Mouse (Mus musculus) right cerebral cortex, postnatal 10 days (tissue): ENCODE results near the gene Tmem198.

Experiments used
- DNase-seq, 2 experiments: peaks; one replicate each; pipeline ENCODE4 v3.0.0; 2021; ENCODE audit warnings: low spot score in 2 of 2

Tmem198 gene

GRCm38 (mm10) chr1:75487405-75488161 lies 8.3 kb downstream of the Tmem198 start:
- peak; percentile 83 to 84 for DNase-seq

GRCm38 (mm10) chr1:75490785-75491551 lies 11.6 kb downstream of the Tmem198 start:
- no peak for DNase-seq

GRCm38 (mm10) chr1:75492579-75493170 lies 13.3 kb downstream of the Tmem198 start:
- no peak for DNase-seq

- DNase-seq: peak in 1 of 2 experiments; percentile 46
Measured at GRCm38 (mm10) chr1:75494878-75495548, 15.7 kb downstream of the Tmem198 start.

GRCm38 (mm10) chr1:75498897-75499296 lies 19.6 kb downstream of the Tmem198 start:
- DNase-seq: no peak

- no peak for DNase-seq
Measured at GRCm38 (mm10) chr1:75499441-75499840, 20.1 kb downstream of the Tmem198 start.

- no peak for DNase-seq
Measured at GRCm38 (mm10) chr1:75501905-75502304, 22.6 kb downstream of the Tmem198 start.

- no peak for DNase-seq
Measured at GRCm38 (mm10) chr1:75502945-75503650, 23.8 kb downstream of the Tmem198 start.

- peak in 1 of 2 experiments; percentile 33 for DNase-seq
Measured at GRCm38 (mm10) chr1:75503651-75503980, 24.3 kb downstream of the Tmem198 start.

- peak in 1 of 2 experiments; percentile 48 for DNase-seq
Measured at GRCm38 (mm10) chr1:75504256-75505045, 25.1 kb downstream of the Tmem198 start.

GRCm38 (mm10) chr1:75505159-75505955 lies 26.0 kb downstream of the Tmem198 start:
- DNase-seq: peak; percentile 87 to 90

GRCm38 (mm10) chr1:75505956-75506831 lies 26.9 kb downstream of the Tmem198 start, which contains the start of gene Obsl1:
Gene Obsl1, minus strand, starts transcription at chr1:75506452.
- peak; percentile 75 to 79 for DNase-seq

- DNase-seq: peak in 1 of 2 experiments; percentile 47
Measured at GRCm38 (mm10) chr1:75507006-75507405, 27.7 kb downstream of the Tmem198 start, which contains the start of gene Inha. Gene Inha, plus strand, starts transcription at chr1:75507077.

- no peak for DNase-seq
Measured at GRCm38 (mm10) chr1:75509586-75509985, 30.3 kb downstream of the Tmem198 start.

- no peak for DNase-seq
Measured at GRCm38 (mm10) chr1:75510154-75510553, 30.8 kb downstream of the Tmem198 start.

GRCm38 (mm10) chr1:75511437-75512210 lies 32.3 kb downstream of the Tmem198 start:
- DNase-seq: no peak

- DNase-seq: no peak
Measured at GRCm38 (mm10) chr1:75512550-75512949, 33.2 kb downstream of the Tmem198 start.
